Mouse (Mus musculus): Measurements from ENCODE around the gene Bcl2l11.
"Not testable (repeated sequence)": the region's sequence is repeated elsewhere in the genome, so short reads cannot be mapped to it uniquely, and the experiment has no call there.

Bcl2l11 gene

DNA sequence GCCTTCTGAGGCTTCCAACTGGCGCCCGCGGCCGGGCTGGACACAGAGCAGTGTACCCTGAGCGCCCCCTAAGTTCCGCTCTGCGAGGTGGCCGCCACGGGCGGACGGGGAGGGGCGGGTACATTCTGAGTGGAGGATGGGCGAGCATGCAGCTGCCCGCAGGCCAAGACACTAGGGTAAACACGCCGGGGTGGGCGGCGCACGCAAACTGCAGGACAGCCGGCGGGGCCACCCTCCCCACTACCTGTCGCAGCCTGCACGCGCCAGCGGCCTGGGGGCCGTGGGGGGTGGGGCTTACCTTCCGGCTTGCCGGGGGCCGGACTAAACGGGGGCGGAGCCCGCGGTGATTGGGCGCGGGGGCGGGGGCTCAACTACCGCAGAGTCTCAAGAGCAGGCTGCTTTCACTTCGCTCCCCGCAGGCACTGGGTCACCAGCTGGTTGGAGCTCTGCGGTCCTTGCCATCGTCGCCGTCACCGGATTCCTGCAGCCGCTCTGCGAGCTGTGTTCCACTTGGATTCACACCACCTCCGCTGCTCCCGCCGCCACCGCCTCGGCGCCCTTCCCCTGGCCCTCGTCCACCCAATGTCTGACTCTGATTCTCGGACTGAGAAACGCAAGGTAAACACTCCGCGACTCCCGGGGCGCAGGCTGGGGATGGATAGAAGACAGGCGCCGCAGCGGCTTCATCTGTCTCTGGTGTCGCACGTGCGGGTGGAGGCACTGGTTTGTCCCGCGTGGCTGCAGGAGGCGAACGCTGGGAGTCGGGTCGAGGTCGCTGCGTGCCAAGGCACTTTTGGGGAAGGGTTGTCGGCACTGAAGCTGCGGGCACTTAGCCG is at the start of gene Bcl2l11:
Bcl2l11 (plus strand) TSS at position 404 of the 836 bp plus-strand sequence.
- peak; percentile 96 for DNase-seq (ENCODE audit: low spot score)

DNA sequence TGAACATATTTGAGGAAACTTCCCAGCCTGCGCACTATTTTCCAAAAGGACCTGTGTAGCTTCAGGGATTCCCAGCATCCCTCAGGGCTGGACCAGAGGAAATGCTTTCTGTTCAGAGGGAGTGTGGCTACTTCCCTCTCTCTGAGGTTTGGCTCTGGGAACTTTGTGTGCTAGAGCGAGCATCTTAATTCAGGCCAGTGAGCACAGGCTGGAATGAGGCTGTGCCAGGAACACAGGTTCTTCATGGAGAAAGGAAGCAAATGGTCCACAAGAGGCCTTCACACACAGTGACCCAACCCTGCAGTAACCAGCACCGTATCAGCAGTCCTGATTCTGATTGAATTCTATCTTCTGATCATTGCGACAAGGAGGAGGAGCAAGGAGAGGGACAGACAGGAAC is 48.9 kb upstream of the Bcl2l11 start:
- DNase-seq (ENCODE audit: low spot score): no peak

DNA sequence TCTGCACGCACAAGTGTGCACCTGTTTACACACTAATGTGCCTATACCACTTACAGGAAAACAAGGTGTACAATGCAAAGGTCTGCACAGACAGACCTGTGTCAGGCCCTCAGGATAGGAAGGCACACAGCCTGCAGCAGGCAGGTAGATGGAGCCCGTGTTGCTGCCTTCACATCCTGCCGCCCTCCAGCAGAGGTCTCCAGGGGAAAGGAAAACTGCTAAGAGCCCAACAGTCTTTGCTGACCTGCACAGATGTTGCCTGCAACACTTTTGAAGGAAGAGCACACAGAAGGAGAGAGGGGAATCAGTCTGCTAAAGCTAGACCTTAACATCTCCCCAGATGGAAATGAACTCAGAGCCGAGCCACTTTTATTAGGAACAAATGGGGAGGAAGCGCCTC is 47.0 kb upstream of the Bcl2l11 start:
- no peak for DNase-seq (ENCODE audit: low spot score)

DNA sequence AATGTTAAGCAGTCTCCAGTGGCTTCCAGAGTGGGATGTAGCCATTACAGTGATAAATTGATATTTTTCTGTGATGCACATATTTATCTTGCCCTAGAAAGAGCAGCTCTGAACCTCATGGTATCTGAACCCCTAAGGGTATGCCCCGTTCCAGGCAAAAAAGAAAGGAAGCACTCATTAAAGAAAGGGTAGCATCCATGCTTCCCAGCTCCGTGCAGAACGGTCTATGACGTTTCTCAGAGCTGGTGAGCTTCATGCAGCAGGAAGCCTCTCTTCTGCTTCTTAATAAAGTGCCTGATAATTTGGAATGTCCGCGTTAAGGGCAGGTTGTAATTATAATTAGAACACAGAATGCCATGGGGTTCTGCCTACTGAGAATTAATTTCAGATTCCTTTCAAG is 46.5 kb upstream of the Bcl2l11 start:
- no peak for DNase-seq (ENCODE audit: low spot score)

DNA sequence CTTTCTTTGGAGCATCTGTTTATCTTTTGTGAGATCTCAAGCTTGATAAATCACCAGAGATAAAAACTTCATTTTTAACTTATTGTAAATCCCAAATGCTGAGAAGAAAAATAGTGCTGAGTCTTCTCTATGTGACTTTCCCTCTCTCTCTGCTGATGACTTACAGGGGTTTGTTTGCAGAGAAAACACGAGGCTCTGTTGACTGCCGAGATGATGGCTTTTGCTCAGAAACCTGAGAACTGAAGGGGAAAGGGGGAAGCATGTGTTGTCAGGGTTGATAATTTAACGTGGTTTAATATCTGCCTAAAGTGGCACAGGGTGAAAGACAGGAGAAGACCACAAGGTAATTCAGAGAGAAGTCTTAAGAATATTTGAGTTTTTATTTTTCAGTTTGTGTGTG is 42.0 kb upstream of the Bcl2l11 start:
- no peak for DNase-seq (ENCODE audit: low spot score)

DNA sequence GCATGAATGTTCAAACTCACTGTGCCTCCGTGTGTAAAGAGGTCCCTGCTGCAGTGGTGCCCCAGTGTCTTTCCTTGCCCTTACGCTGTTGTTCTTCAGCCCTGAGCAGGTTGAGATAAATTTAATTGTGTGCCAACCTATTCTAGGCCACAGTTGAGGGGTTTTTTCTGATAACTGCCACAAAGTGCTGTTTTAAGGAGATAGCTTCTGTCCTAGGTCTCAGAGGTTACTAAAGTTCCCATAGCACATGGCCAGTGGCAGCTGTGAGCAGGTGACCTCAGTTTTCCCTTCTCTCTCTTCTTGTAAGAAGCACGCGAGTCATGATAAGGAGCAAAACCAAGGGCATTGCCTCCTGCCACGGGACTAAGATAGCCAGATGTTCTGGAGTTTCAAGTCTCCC is 41.2 kb upstream of the Bcl2l11 start:
- no peak for DNase-seq (ENCODE audit: low spot score)

DNA sequence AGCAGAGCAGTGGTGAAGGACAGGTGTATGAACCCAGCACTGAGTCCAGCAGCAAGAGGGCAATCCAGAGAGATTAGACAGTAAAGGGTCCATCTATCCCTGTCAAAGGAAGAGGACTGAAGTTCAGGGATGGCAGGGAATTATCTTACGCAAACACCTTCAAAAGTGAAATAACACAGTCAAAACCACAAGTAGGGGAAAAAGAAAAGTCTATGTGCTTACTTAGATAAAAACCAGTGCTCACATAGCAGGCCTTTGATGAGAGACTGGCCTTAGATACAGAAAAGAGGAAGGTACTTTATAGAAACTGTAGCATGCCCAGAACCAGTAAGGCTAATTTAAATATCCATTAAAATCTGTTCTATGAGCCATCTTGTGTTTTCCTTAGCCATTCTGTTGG is 40.4 kb upstream of the Bcl2l11 start:
- no peak for DNase-seq (ENCODE audit: low spot score)

DNA sequence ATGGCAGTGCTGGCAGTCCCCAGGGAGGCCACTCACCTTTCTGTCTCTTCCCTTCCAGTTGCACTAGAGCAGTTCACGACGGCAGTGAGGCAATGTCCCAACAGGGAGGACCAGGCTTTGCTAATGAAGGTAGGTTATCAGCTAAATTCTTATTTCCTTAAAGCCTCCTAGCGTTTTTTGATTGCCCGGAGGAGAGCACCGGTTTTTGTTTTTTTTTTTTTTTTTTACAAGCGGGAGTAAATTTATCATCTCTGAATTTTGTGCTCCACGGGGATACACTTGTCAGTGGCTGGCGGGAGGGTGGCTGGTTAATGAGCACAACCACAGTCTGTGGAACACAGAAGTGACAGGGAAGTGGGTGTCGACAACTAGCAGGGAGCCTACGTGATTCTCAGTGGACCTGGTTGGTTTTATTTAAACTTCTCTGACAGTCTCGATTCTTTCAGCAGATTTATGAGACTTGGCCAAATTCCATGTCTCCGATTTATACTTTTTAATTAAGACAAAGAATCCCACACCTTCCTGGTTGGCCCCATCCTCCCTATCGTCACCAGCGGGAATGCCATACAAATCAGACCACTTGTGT is 39.4 kb upstream of the Bcl2l11 start:
- DNase-seq (ENCODE audit: low spot score): no peak

DNA sequence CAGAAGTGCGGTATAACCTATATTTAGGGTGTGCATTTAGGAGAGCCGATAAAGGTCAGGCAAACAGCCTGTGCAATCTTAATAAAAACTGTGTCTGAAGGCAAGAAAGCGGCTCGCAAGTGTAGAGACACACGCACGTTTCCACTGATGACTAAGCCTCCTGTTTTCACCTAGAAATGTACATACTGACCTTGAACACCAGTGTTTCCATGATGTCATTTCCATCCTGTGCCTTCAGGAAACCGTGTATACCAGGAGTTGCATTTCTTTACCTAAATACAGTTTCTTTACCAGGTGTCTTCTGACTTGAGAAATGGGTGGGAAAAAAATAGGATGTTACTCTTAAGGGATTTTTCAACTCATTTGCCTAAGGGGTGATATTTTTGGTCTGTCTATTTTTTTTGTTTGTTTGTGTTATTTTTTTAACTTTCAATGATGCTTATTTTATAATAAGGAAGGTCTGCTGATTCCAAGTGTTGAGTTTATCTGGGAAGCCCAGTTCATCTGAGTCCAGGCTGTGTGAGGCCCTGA is 38.8 kb upstream of the Bcl2l11 start:
- DNase-seq (ENCODE audit: low spot score): no peak

DNA sequence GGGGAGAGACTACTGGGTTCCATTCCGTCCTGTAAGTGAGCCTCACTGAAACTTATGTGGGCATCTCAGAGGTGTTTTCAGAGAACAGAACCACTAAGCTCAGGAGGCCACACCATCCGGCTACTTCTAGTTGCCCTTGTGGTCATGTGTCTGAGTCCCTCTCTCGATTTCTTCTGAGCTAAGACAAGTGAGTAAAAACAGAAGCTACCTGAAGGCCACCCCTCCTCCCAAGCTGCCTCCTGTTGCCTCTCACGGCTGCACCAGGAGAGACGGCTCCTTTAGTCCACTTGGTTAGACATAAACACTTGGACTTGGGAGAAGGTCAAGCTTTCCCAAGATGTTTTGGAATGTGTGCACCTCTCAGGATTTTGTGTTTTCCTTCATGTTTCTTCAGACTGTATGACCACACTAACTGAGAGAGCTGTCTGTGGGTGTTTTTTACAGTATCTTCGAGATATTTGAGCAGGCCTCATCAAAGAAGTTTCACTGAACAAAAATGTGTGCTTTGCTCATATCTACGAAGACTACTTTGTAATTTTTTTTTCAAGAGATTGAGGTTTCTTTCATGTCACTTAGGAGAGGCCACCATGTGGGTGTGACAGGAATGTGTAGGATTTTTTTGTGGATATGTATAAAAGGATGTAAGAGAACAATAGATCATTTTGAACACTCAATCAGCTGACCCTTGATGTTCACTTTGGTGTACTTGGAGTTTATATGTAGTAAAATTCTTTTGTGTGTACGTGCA is 37.9 kb upstream of the Bcl2l11 start:
- DNase-seq (ENCODE audit: low spot score): no peak

DNA sequence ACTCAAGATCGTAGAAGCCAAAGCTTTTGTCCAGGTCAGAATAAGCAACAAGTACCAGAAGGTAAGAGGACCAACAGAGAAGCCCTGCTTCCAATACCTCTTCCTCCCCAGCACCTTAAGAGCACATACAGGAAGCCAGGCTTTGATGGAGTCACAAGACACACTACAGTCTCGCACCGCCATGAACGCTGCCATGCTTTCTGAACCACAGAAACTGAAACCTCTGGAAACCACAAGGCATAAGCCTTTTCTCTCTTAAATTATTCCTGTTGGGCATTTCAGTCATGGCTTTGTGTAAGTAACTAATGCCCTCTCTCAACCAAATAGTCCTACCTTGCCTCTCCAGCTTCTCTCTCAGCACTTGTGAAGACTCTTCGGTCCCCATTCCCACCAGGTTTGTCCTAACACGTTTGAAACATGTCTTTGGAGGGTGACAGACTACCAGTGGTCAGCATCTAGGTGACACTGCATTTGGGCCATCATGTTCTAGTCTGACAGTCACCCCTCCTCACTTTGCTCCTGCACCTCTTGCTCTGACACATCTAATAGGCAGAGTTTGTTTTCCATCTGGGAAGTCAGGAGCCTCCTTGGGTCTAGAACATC is 35.5 kb upstream of the Bcl2l11 start:
- no peak for DNase-seq (ENCODE audit: low spot score)

DNA sequence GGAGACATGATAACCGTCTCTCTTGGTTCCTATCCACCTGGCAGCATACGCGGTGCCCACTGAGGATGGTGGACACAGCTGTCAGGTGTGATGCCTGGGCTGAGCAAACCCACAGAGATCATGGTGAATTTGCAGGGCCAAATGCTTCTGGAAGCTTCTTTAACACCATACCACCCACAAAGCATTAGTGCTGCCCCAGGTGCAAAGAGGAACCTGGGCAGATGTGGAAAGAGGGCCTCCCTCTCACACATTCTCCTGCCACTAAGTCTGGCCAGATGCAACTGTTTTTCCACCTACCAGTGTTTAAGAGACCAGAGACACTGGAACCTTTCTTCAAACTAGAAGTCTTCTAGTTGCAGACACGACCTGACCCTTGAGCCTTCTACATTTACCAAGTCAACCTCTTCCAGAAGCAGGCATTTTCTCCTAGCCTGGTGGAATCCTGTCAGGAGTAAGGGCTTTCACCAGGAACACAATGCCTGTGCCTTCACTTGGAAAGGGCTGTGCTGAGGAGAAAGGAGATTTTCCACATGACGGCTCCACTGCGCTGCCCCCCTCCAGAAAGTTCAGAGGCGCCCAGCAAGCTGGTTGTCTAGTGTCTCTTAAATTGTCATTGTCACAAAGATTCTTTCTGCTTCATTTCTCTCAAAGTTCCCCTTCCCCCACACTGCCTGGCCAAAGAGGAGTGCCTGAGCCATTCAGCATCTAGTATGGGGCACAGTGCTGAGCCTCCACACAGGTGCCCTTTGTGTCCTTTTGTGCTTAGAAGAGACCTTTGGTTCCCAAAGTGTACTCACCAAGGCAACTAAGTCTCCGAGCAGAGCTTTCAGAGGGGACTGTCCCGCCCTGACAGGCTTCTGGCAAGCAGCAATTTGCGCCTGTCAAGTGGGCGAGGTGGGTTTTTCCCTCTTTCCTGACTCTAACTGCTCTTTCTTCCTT is 34.1 kb upstream of the Bcl2l11 start:
- DNase-seq (ENCODE audit: low spot score): no peak

DNA sequence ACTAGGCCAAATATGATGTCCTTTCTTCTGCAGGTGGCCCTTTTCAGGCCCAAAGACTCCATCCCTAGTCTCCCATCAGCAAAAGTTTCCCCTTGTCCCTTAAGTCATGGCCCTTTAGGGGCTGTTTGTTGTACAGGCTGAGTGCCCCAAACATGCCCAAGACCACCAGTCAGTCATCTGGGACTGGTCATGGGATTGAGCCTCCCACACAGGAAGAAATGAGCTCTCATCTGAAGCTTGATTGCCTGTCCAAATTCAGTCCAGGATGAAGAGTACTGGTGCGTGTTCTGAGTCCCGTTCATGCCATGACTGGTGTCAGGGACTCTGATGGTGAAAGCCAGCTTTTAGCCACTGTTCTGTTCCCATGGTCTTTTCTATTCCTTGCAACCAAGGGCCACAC is 33.4 kb upstream of the Bcl2l11 start:
- no peak for DNase-seq (ENCODE audit: low spot score)

DNA sequence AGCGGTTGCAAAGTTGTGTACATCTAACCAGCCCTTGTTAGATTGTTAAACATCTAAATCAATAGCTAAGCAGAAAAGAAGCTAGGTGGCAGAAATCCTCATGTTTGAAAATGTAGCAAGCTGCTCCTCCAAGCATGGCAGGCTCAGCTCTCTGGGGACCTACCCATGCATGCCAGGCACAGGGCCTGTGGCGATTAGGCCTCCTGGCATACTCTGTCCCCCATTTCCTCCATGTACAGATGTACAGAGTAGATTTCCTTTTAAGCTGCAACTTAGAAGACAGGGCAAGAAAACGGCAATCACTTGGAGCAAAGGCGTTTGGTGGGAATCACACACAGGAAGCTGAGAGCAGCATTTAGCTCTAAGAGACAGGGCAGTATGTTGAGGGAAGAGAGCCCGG is 31.6 kb upstream of the Bcl2l11 start:
- no peak for DNase-seq (ENCODE audit: low spot score)

DNA sequence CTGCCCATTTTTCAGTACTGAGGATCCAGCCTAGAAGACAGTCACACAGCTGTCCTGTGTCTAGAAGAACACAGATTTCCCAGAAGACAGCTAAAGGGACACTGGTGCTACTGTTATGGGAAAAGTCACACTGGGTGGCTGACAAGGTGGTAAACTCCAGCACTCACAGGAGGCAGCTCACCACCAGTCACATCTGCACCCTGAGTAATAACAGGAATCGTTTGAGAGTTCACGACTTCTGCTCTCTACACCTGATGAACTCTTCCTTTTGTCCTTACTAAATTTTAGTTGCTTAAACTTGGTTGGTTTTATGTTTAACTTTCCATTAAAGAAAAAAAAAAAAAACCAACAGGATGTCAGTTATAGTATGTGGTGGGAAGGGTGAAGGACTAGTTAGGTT is 31.2 kb upstream of the Bcl2l11 start:
- no peak for DNase-seq (ENCODE audit: low spot score)

DNA sequence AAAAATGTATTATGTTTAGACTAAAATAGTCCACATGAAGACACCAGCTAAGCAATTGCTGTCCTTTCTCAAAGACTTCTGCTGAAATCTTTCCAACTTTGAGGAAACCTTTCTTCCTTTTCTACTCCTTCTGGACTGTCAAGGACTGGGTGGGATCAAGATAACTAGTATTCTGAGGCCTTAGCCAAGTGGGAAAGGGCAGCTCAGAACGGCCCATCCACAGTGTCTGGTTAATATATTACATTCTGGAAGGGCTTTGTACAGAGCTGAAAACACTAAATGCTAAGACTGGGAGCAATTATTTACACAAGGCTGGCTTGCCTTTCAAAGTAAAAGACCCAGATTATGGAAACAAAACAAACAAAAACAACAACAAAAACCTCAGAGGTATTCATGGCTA is 30.6 kb upstream of the Bcl2l11 start:
- DNase-seq (ENCODE audit: low spot score): no peak

DNA sequence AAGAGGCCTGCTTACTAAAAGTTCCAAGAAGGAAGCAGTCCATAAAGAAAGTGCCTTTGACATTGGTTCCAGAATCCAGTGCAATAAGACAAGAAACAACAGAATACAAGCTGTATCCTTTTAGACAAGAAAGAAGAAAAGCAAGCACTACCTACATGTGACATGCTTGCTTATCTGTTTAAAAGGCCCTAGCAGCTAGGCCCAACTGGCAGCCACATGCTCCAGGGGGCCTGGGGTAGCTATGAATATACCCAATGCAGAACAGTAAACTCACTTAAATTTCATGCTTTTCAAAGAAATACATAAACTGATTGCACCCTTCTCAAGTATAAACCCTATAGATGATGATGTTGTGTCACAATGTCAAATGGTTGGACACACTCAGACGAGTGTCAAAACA is 29.8 kb upstream of the Bcl2l11 start:
- DNase-seq (ENCODE audit: low spot score): no peak

DNA sequence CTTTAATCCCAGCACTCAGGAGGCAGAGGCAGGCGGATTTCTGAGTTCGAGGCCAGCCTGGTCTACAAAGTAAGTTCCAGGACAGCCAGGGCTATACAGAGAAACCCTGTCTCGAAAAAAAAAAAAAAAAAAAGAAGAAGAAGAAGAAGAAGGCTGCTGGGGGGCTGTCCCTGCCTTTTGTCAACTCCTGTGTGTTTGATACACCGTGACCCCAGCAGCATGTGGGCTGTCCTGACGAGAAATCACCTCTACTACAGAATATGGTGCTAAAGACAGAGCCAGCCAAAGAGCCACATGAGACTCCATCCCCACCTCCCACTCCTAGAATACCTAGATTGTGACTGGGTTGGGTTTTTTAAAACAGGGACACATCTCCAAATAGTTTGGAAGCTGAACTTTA is 27.7 kb upstream of the Bcl2l11 start:
- not testable (repeated sequence) for DNase-seq (ENCODE audit: low spot score)

DNA sequence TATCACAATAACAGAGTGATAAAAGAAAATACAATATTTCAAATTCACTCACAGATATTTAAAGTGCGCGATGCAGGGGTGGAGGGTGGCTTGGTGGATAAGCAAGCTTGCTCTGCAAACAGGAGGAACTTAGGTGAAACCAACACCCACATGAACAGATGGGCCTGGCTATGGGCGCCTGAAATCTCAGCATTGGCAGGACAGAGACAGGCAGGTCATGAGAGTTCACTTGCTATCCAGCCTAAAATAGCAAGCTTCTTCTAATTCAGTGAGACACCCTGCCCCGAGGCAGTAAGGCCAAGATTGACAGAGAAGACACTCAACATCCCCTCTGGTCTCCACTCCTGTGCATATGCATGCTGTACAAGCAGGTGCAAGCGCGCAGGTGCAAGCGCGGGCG is 23.8 kb upstream of the Bcl2l11 start:
- no peak for DNase-seq (ENCODE audit: low spot score)

DNA sequence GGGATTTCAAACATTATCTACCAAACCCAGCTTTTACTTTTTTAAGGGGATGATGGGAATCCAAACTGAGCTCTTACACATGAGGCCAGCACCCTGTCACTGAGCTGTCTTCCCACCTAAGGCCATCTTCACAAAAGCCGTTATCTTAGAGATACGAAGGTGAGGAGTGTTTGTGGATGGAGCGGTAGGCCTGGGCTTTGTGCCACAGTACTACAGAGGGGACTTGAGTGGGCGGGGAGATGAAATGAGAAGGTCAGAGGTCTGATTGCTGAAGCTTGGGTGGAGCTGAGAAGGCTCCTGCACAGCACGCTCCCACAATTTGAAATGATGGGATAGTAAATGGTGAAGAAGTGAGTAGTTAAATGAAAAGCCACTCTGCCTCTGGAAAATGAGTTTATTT is 21.0 kb upstream of the Bcl2l11 start:
- no peak for DNase-seq (ENCODE audit: low spot score)

DNA sequence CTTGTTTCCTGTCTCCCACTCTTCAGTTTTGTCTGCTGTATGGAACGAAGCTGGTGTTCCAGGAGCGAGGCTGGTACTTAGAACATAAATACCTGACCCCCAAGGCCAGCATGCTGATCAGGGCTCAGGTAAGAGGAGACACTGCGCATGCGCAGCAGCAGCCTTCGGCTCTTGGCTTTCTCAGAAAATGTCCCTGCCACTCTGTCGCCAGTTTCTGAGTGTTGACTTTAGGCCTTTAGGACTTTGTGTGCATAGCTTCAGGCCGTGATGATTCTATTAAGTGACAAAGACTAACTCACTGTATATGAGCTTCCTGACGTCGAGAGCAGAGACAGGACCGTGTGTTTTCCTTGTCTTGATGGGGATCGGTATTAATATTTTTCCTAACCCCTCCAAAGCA is 20.2 kb upstream of the Bcl2l11 start:
- no peak for DNase-seq (ENCODE audit: low spot score)

Data from urinary bladder, postnatal 25 days (tissue).